In genomic region chr16:4605514-4606131, GRCm38 (mm10) we compare ENCODE assay signal across 11 mouse cellular contexts. TPM values are rescaled to one million over a fixed set of nuclear protein-coding genes. Genes with fewer than 3 reads are reported as not detected.
DNase-seq lines count a peak whose midpoint lies in the region; ATAC-seq and TF ChIP-seq lines count a peak whose summit lies in the region.
"Had no signal": no experiment of that assay in that cellular context is flagged by ENCODE, and none has a peak within 500 bp of the region (broad histone marks: within the 10 kb centered on the region; RNA-seq: fewer than 3 reads in every experiment).

No protein-coding gene starts in this region.

- ATAC-seq in lung, postnatal 0 days = no peak
- no peak for ATAC-seq in heart, postnatal 0 days (ENCODE audit: insufficient read depth, low read depth)
- no peak for ATAC-seq in neural tube, embryonic 13.5 days (ENCODE audit: low read depth)
- no peak for ATAC-seq in inflammation-experienced regulatory T-cells, adult 6 months
- ATAC-seq: activated CD4-positive, CD25-positive, alpha-beta regulatory T cell, adult 4 months; CD4-positive, CD25-positive, alpha-beta regulatory T cell, adult 4 months had no signal

- H3K27me3 ChIP-seq in heart, adult 2 months (ENCODE audit: control insufficient read depth, insufficient read depth, low read length) = no peaks in the 10 kb centered on the region
- H3K27me3 ChIP-seq in lung, postnatal 0 days (replicated peaks; ENCODE audit: insufficient read depth, low read length) = no peaks in the 10 kb centered on the region
- H3K27me3 ChIP-seq in heart, postnatal 0 days (ENCODE audit: control insufficient read depth, insufficient read depth, low read length) = no peaks in the 10 kb centered on the region
- H3K27me3 ChIP-seq in neural tube, embryonic 13.5 days = no peaks in the 10 kb centered on the region

- H3K4me3 ChIP-seq in heart, adult 2 months = no peak overlapping the region
- no peak overlapping the region for H3K4me3 ChIP-seq in lung, postnatal 0 days (ENCODE audit: low read depth, low read length)
- no peak overlapping the region for H3K4me3 ChIP-seq in heart, postnatal 0 days (ENCODE audit: low read depth, low read length)
- H3K4me3 ChIP-seq in neural tube, embryonic 13.5 days = no peak overlapping the region

- DNase-seq in heart, adult 2 months = no peak
- no peak for DNase-seq in heart, postnatal 14 days
- DNase-seq in lung, postnatal 0 days (ENCODE audit: low spot score) = no peak
- DNase-seq in lung, postnatal 25 days (ENCODE audit: low spot score) = no peak
- DNase-seq in heart, postnatal 0 days (ENCODE audit: low spot score) = no peak
- DNase-seq in right cerebral cortex, postnatal 4 days = no peak
- DNase-seq: cerebellum, adult 18-20 months had no signal

- no peak overlapping the region for H3K4me2 ChIP-seq in lung, postnatal 0 days (replicated peaks; ENCODE audit: low read depth, low read length)
- H3K4me2 ChIP-seq in heart, postnatal 0 days (ENCODE audit: low read depth, low read length) = no peak overlapping the region
- no peak overlapping the region for H3K4me2 ChIP-seq in neural tube, embryonic 13.5 days

- TF ChIP-seq POLR2A in heart, adult 2 months (IDR thresholded peaks at IDR 0.05; ENCODE audit: insufficient read depth, low read depth, low read length) = no peak

- no peaks in the 10 kb centered on the region; the same call in 1 of the 2 replicates for H3K79me2 ChIP-seq in heart, adult 2 months (replicated peaks; ENCODE audit: control insufficient read depth, insufficient read depth, low read length)

- peaks cover 22% of the 10 kb centered on the region for H3K4me1 ChIP-seq in heart, adult 2 months (ENCODE audit: control insufficient read depth, insufficient read depth, low read length)
- peaks cover 28% of the 10 kb centered on the region; the same call in 1 of the 2 replicates for H3K4me1 ChIP-seq in lung, postnatal 0 days (ENCODE audit: insufficient read depth, low read depth, low read length)
- H3K4me1 ChIP-seq in heart, postnatal 0 days (ENCODE audit: control insufficient read depth, insufficient read depth) = peaks cover 65% of the 10 kb centered on the region
- H3K4me1 ChIP-seq in neural tube, embryonic 13.5 days (replicated peaks) = peaks cover 75% of the 10 kb centered on the region

- H3K27ac ChIP-seq in heart, adult 2 months = peak overlapping the region; percentile 79; the same call in 1 of the 2 replicates
- peak overlapping the region; percentile 64 for H3K27ac ChIP-seq in lung, postnatal 0 days (ENCODE audit: low read length)
- H3K27ac ChIP-seq in heart, postnatal 0 days (ENCODE audit: low read depth) = peak overlapping the region; percentile 43; the same call in 1 of the 2 replicates
- H3K27ac ChIP-seq in neural tube, embryonic 13.5 days (replicated peaks) = peak overlapping the region; percentile 52

- H3K36me3 ChIP-seq in heart, adult 2 months (ENCODE audit: control insufficient read depth, insufficient read depth, low read length) = no peaks in the 10 kb centered on the region
- no peaks in the 10 kb centered on the region for H3K36me3 ChIP-seq in lung, postnatal 0 days (ENCODE audit: insufficient read depth, low read length)
- peaks cover 14% of the 10 kb centered on the region for H3K36me3 ChIP-seq in heart, postnatal 0 days (replicated peaks; ENCODE audit: control insufficient read depth, insufficient read depth, low read length)
- H3K36me3 ChIP-seq in neural tube, embryonic 13.5 days = peaks cover 17% of the 10 kb centered on the region

- TF ChIP-seq CTCF in heart, adult 2 months (IDR thresholded peaks at IDR 0.05) = no peak
- no peak for TF ChIP-seq CTCF in lung, postnatal 0 days (IDR thresholded peaks at IDR 0.05)
- no peak for TF ChIP-seq CTCF in heart, postnatal 0 days (IDR thresholded peaks at IDR 0.05; ENCODE audit: low read depth)

- no peaks in the 10 kb centered on the region for H3K9me3 ChIP-seq in lung, postnatal 0 days (ENCODE audit: low read length)
- H3K9me3 ChIP-seq in heart, postnatal 0 days (replicated peaks; ENCODE audit: control insufficient read depth, low read length) = no peaks in the 10 kb centered on the region
- H3K9me3 ChIP-seq in neural tube, embryonic 13.5 days = no peaks in the 10 kb centered on the region

- TF ChIP-seq EP300 in heart, adult 2 months (IDR thresholded peaks at IDR 0.05; ENCODE audit: insufficient read depth, low read depth, low read length) = no peak
- no peak for TF ChIP-seq EP300 in lung, postnatal 0 days (IDR thresholded peaks at IDR 0.05)
- no peak for TF ChIP-seq EP300 in heart, postnatal 0 days (IDR thresholded peaks at IDR 0.05; ENCODE audit: low read depth)

- 80% methylated on average over 13 of the region's 13 CpGs for WGBS in heart, adult 2 months
- 60% methylated on average over 13 of the region's 13 CpGs for WGBS in lung, postnatal 0 days
- WGBS in heart, postnatal 0 days = 76% methylated on average over 13 of the region's 13 CpGs
- WGBS in neural tube, embryonic 13.5 days = 42% methylated on average over 9 of the region's 13 CpGs

- intact Hi-C loops in heart, adult 2 months (cut with DNase I) = loop anchor here (2.0 kb wide), 1 partner anchor 117 kb away; no protein-coding TSS in a partner anchor
- intact Hi-C loops in heart, postnatal 14 days (cut with DNase I) = loop anchor here (5.0 to 10.0 kb wide), 2 partner anchors 118 to 301 kb away; no protein-coding TSS in a partner anchor

- H3K9ac ChIP-seq in heart, adult 2 months (ENCODE audit: low read depth, low read length) = no peak overlapping the region
- no peak overlapping the region for H3K9ac ChIP-seq in lung, postnatal 0 days (replicated peaks; ENCODE audit: low read depth)
- H3K9ac ChIP-seq in heart, postnatal 0 days (replicated peaks; ENCODE audit: low read depth, low read length) = no peak overlapping the region
- H3K9ac ChIP-seq in neural tube, embryonic 13.5 days = peak overlapping the region; percentile 50; the same call in 1 of the 2 replicates

RNA-seq across cellular contexts. Expression of gene Glis2, which starts 11.1 kb away (rescaled TPM):
- 10 to 100 TPM; 10.0 to 11.1 TPM for total RNA-seq in heart, adult 2 months (2021)
- polyA plus RNA-seq in heart, adult 2 months (2012; rRNA removed) = 17.3 and 23.8 TPM in 2 replicates
- 10 to 100 TPM; 20.8 to 23.0 TPM for total RNA-seq in heart, postnatal 14 days (2021)
- 20.7 and 26.5 TPM in 2 replicates for polyA plus RNA-seq in lung, postnatal 0 days (2015; fragmentation: Nextera tagmentation; extraction: Ambion mirVana)
- total RNA-seq in heart, postnatal 0 days (2014; rRNA removed; ENCODE audit: low replicate concordance) = 25.3 and 25.4 TPM in 2 replicates
- 11.2 and 11.8 TPM in 2 replicates for polyA plus RNA-seq in heart, postnatal 0 days (2015; fragmentation: Nextera tagmentation; extraction: Ambion mirVana)
- 22.2 and 28.8 TPM in 2 replicates for polyA plus RNA-seq in neural tube, embryonic 13.5 days (2015; fragmentation: Nextera tagmentation; extraction: Ambion mirVana)
- polyA plus RNA-seq in inflammation-experienced regulatory T-cells, adult 6 months (2017; shearing (Covaris generic)) = under 1 TPM; 0.15 to 0.36 (median 0.16) TPM

RNA-seq across cellular contexts. Expression of gene Pam16, which starts 19.2 kb away (rescaled TPM):
- 100 to 1,000 TPM; 119 to 165 TPM for total RNA-seq in heart, adult 2 months (2021)
- polyA plus RNA-seq in heart, adult 2 months (2012; rRNA removed) = 36.3 and 39.4 TPM in 2 replicates
- 100 to 1,000 TPM; 119 to 137 TPM for total RNA-seq in heart, postnatal 14 days (2021)
- polyA plus RNA-seq in lung, postnatal 0 days (2015; fragmentation: Nextera tagmentation; extraction: Ambion mirVana) = 76.2 and 78.4 TPM in 2 replicates
- total RNA-seq in heart, postnatal 0 days (2014; rRNA removed; ENCODE audit: low replicate concordance) = 23.9 and 74.9 TPM in 2 replicates
- polyA plus RNA-seq in heart, postnatal 0 days (2015; fragmentation: Nextera tagmentation; extraction: Ambion mirVana) = 172 and 184 TPM in 2 replicates
- 152 and 169 TPM in 2 replicates for polyA plus RNA-seq in neural tube, embryonic 13.5 days (2015; fragmentation: Nextera tagmentation; extraction: Ambion mirVana)
- polyA plus RNA-seq in inflammation-experienced regulatory T-cells, adult 6 months (2017; shearing (Covaris generic)) = 10 to 100 TPM; 17.3 to 41.9 (median 31.7) TPM

RNA-seq across cellular contexts. Expression of gene Vasn, which starts 34.1 kb away (rescaled TPM):
- 10 to 100 TPM in 1 of 2 experiments, 1 to 10 TPM in 1; 9.2 to 10.5 TPM for total RNA-seq in heart, adult 2 months (2021)
- polyA plus RNA-seq in heart, adult 2 months (2012; rRNA removed) = 23.9 and 24.2 TPM in 2 replicates
- 10 to 100 TPM; 12.1 to 14.7 TPM for total RNA-seq in heart, postnatal 14 days (2021)
- 17.4 and 18.0 TPM in 2 replicates for polyA plus RNA-seq in lung, postnatal 0 days (2015; fragmentation: Nextera tagmentation; extraction: Ambion mirVana)
- 38.7 and 64.8 TPM in 2 replicates for total RNA-seq in heart, postnatal 0 days (2014; rRNA removed; ENCODE audit: low replicate concordance)
- polyA plus RNA-seq in heart, postnatal 0 days (2015; fragmentation: Nextera tagmentation; extraction: Ambion mirVana) = 8.1 and 9.3 TPM in 2 replicates
- 6.7 TPM in 2 replicates for polyA plus RNA-seq in neural tube, embryonic 13.5 days (2015; fragmentation: Nextera tagmentation; extraction: Ambion mirVana)
- polyA plus RNA-seq in inflammation-experienced regulatory T-cells, adult 6 months (2017; shearing (Covaris generic)) = 1 to 10 TPM in 1 of 3 experiments, under 1 TPM in 2; 0.78 to 1.6 (median 0.84) TPM

RNA-seq across cellular contexts. Expression of gene Dnaja3, which starts 34.2 kb away (rescaled TPM):
- 100 to 1,000 TPM; 138 to 150 TPM for total RNA-seq in heart, adult 2 months (2021)
- 80.8 and 104 TPM in 2 replicates for polyA plus RNA-seq in heart, adult 2 months (2012; rRNA removed)
- total RNA-seq in heart, postnatal 14 days (2021) = 100 to 1,000 TPM; 121 to 123 TPM
- polyA plus RNA-seq in lung, postnatal 0 days (2015; fragmentation: Nextera tagmentation; extraction: Ambion mirVana) = 37.8 and 38.9 TPM in 2 replicates
- total RNA-seq in heart, postnatal 0 days (2014; rRNA removed; ENCODE audit: low replicate concordance) = 99.6 and 102 TPM in 2 replicates
- 99.5 and 103 TPM in 2 replicates for polyA plus RNA-seq in heart, postnatal 0 days (2015; fragmentation: Nextera tagmentation; extraction: Ambion mirVana)
- polyA plus RNA-seq in neural tube, embryonic 13.5 days (2015; fragmentation: Nextera tagmentation; extraction: Ambion mirVana) = 55.7 and 59.2 TPM in 2 replicates
- 10 to 100 TPM; 21.1 to 28.7 (median 25.3) TPM for polyA plus RNA-seq in inflammation-experienced regulatory T-cells, adult 6 months (2017; shearing (Covaris generic))

RNA-seq across cellular contexts. Expression of gene Tfap4, which starts 46.0 kb away (rescaled TPM):
- total RNA-seq in heart, adult 2 months (2021) = 1 to 10 TPM; 3.2 to 3.4 TPM
- 2.4 and 2.9 TPM in 2 replicates for polyA plus RNA-seq in heart, adult 2 months (2012; rRNA removed)
- 1 to 10 TPM; 3.0 to 3.1 TPM for total RNA-seq in heart, postnatal 14 days (2021)
- 5.7 and 6.4 TPM in 2 replicates for polyA plus RNA-seq in lung, postnatal 0 days (2015; fragmentation: Nextera tagmentation; extraction: Ambion mirVana)
- 2.6 and 6.3 TPM in 2 replicates for total RNA-seq in heart, postnatal 0 days (2014; rRNA removed; ENCODE audit: low replicate concordance)
- 2.9 and 3.4 TPM in 2 replicates for polyA plus RNA-seq in heart, postnatal 0 days (2015; fragmentation: Nextera tagmentation; extraction: Ambion mirVana)
- polyA plus RNA-seq in neural tube, embryonic 13.5 days (2015; fragmentation: Nextera tagmentation; extraction: Ambion mirVana) = 10.2 TPM in 2 replicates
- polyA plus RNA-seq in inflammation-experienced regulatory T-cells, adult 6 months (2017; shearing (Covaris generic)) = 1 to 10 TPM; 3.1 to 5.8 (median 4.2) TPM
